Mouse (Mus musculus): Measurements from ENCODE around the gene Cdh23. TPM values are rescaled to one million over a fixed set of nuclear protein-coding genes. Genes with fewer than 3 reads are reported as not detected.
A peak's percentile ranks its signal among the peaks of the same experiment; 100 is the strongest.

Cdh23 gene
- total RNA-seq, 2 experiments from 2014 or later: 1.7 to 2.3 TPM

DNA sequence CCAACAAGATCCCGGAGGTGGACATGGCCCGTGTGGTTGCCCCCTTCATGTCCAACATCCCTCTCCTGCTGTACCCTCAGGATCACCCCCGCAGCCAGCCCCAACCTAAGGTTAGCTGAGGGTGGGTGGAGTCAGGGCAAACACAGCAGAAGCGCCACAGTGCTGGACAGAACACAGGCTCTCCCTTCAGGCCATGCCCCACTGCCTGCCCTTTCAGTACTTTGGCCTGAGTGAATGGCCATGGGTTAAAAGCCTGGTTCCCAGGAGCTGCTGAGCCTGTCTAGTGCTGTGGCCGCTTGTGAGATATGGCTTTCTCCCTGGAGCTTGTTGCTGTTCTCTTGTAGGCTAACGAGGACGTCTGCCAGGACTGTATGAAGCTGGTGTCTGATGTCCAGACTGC, 401.7 kb downstream of the Cdh23 start:
- intact Hi-C loops (cut with DNase I): no loop called here
- no peak for DNase-seq

GRCm38 (mm10) chr10:60292209-60292608, 404.1 kb downstream of the Cdh23 start:
- no peak for DNase-seq
- intact Hi-C loops (cut with DNase I): no loop called here

- no peak for DNase-seq
Observed at GRCm38 (mm10) chr10:60290739-60291110, 405.6 kb downstream of the Cdh23 start.

DNA sequence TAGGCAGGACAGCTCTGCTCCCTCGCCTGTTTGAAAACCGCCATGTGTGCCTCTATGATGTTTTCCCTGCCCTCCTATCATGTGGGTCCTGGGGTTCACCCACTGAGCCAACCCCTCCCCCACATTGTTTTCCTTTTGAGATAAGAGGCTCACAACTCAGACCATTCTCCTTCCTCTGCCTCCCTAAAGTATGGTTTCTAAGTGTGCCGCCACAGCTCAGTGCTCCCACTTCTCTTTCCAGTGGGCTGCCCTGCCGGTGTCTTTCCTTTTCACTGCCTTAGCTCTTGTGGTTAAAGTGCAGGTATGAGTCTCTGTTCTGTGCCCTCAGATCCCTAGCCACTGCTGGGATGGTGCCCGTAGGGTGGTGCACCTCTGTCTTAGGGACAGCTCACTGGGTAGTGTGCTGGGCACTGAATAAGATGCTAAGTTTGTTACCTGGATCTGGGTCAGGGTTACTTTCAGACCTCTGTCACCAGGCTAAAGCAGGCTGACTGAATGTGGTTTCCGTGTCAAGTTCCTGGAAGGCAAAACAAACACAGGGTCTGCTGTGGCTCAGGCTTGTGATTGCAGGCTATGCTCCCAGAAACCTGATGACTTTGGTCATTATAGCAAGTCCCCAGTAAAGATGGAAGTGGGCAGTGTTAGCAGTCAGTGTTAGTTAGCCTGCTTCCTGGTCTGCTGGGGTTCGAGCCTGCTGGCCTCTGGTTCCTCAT, 406.1 kb downstream of the Cdh23 start:
- intact Hi-C loops (cut with DNase I): no loop called here

More at GRCm38 (mm10) chr10:60290739-60291110, 405.6 kb downstream of the Cdh23 start:
- intact Hi-C loops (cut with DNase I): no loop called here

GRCm38 (mm10) chr10:60289216-60289615, 407.1 kb downstream of the Cdh23 start:
- intact Hi-C loops (cut with DNase I): no loop called here
- DNase-seq: no peak

More for the DNA sequence above, 406.1 kb downstream of the Cdh23 start:
- DNase-seq: no peak

- no peak for DNase-seq
- intact Hi-C loops (cut with DNase I): no loop called here
Observed at GRCm38 (mm10) chr10:60287726-60288125, 408.6 kb downstream of the Cdh23 start.

DNA sequence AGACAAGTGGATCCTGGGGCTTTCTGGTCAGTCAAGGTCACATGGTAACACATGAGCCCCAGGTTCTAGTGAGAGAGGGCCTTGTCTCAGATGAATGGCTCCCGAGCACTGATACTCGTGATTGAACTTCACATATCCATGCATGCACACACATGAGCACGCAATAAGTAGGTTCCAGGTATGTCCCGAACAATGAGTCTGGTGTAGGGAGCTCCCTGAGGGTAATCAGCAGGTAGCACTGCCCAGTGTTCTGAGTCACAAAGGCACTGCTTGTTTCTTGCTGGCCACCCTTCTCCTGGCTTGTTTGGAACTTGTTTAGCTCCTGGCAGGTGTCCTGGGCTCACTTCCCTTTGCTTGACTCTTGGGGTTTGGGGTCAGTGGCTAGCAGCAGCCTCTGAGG, 409.1 kb downstream of the Cdh23 start:
- intact Hi-C loops (cut with DNase I): no loop called here
- DNase-seq: no peak

DNA sequence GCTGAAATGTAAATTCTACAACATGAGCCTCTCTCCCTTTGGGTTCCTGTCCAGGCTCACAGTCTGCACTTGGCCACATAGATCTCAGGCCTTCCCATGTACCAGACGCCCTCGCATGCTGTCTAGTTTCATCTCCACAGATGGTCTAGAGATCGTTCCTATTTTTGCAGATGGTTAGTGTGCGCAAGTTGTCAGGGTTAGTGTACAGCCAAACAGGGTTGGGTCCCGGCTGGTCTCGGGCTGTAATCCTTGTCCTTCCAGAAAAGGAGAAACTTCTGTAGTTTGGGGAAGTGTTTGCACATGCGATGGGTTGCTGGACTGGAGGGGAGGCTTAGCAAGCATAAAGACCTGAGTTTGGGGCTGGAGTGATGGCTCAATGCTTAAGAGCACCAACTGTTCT, 409.7 kb downstream of the Cdh23 start:
- intact Hi-C loops (cut with DNase I): no loop called here
- no peak for DNase-seq

- peak in 1 of 2 experiments; percentile 53 for DNase-seq
- intact Hi-C loops (cut with DNase I): no loop called here
Observed at GRCm38 (mm10) chr10:60285676-60286372, 410.5 kb downstream of the Cdh23 start.

GRCm38 (mm10) chr10:60285183-60285582, 411.1 kb downstream of the Cdh23 start:
- DNase-seq: no peak
- intact Hi-C loops (cut with DNase I): no loop called here

DNA sequence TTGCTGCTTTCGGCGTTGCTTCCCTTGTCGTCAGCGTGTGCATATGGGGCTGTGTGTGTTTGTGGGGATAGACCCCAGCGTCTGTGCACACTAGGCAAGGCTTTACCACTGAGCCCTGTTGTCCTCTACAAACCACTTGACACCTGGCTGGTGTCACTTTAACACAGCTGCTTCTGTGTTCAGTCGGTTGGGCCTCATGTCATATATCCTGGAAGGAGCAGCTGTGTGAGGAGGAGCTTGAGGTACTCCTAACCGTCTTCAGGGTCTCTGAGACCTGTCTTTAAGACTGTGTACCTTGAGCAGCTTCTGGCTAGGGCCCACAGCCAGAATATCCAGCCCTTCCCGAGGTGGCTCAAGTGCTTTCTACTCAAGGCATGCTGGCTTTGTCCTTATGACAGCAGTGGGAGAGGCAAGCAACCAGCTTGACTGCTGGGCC, 411.6 kb downstream of the Cdh23 start:
- DNase-seq: no peak
- intact Hi-C loops (cut with DNase I): no loop called here

- intact Hi-C loops (cut with DNase I): no loop called here
- no peak for DNase-seq
Observed at GRCm38 (mm10) chr10:60284248-60284647, 412.0 kb downstream of the Cdh23 start.

GRCm38 (mm10) chr10:60282116-60283014, 413.9 kb downstream of the Cdh23 start:
- intact Hi-C loops (cut with DNase I): no loop called here
- peak in 1 of 2 experiments; percentile 51 for DNase-seq

GRCm38 (mm10) chr10:60281571-60282050, 414.7 kb downstream of the Cdh23 start:
- intact Hi-C loops (cut with DNase I): no loop called here
- no peak for DNase-seq

DNA sequence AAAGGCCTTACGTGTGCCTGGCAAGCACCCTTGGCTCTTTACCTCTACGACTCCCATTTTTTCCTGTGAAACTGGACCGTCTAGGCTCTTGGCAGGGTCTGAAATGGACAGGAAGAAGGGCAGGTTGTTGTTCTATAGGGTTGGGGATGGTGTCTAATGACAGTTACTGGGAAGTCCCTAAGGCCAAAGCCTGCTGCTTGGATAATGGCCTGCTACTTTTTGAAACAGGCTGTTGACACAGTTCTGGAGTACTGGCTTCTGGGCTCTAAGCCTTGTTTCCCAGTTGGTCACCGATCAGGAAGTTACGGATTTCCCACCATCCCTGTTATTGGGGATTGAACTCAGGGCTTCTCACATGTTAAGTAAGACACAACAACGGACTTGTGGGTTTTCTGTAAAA, 415.9 kb downstream of the Cdh23 start:
- intact Hi-C loops (cut with DNase I): no loop called here
- DNase-seq: no peak

DNA sequence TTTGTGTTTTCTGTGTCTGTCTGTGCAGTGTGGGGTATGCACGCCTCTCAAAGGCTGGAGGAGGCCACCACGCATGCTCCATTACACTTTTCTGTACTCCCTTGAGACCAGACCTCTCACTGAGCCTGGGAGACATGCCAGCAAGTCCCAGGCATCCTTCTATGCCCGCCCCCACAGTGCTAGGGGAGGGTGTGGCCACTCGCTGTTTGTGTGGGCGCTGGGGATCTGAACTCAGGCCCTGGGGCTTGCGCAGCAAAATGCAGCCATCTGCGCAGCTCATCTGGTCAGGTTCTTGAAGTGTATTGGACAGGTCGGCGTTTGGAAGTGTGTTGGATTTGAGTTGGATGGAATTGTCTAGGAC, 416.4 kb downstream of the Cdh23 start:
- intact Hi-C loops (cut with DNase I): no loop called here
- DNase-seq: peak in 1 of 2 experiments; percentile 61

GRCm38 (mm10) chr10:60279290-60279940, 416.9 kb downstream of the Cdh23 start:
- DNase-seq: no peak
- intact Hi-C loops (cut with DNase I): no loop called here

DNA sequence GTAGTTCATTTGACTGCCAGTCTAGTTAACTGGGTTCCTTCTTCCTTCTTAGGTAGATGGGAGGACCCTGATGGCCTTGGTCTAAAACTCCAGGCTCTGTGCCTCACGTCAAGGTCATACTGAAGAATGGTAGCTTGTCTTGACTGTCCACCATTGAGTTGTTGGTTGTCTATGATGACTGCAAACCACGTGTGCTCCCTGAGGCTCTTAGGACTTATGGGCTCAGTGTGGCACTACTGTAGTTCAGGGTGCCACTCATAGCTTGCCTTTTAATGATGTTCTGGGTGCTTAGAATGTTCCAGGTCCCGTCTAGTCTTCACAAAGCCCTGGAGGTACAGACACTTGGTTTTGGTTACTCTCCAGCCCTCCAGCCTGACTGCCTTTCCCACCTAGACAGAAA, 417.5 kb downstream of the Cdh23 start:
- intact Hi-C loops (cut with DNase I): no loop called here
- DNase-seq: no peak

GRCm38 (mm10) chr10:60278006-60278399, 418.3 kb downstream of the Cdh23 start:
- intact Hi-C loops (cut with DNase I): no loop called here
- DNase-seq: no peak

- intact Hi-C loops (cut with DNase I): no loop called here
- DNase-seq: peak; percentile 93 to 94
Observed at GRCm38 (mm10) chr10:60277207-60278005, 418.9 kb downstream of the Cdh23 start, which contains the start of gene Psap. Psap (plus strand) TSS chr10:60277627.
